Mouse (Mus musculus): Measurements from ENCODE around the gene Serbp1. TPM values are rescaled to one million over a fixed set of nuclear protein-coding genes. Genes with fewer than 3 reads are reported as not detected.

The Serbp1 gene
- polyA plus RNA-seq, 1 experiment: 378 TPM

GRCm38 (mm10) chr6:67229521-67229920 is 8.5 kb upstream of the Serbp1 start:
- Histone ChIP-seq H3K27ac (ENCODE audit: insufficient read depth, low read depth, low read length) (no peak overlapping the region), H3K4me1 (ENCODE audit: control insufficient read depth, insufficient read depth, low read length) (no peaks in the 10 kb centered on the region), H3K4me3 (ENCODE audit: insufficient read depth, low read length) (no peak overlapping the region)
- TF ChIP-seq CTCF (IDR thresholded peaks at IDR 0.05; ENCODE audit: low read depth, low read length) (no peak), POLR2A (IDR thresholded peaks at IDR 0.05; ENCODE audit: borderline replicate concordance, low read depth, low read length) (no peak)

- Histone ChIP-seq H3K4me3 (ENCODE audit: insufficient read depth, low read length) (no peak overlapping the region), H3K27ac (ENCODE audit: insufficient read depth, low read depth, low read length) (no peak overlapping the region), H3K4me1 (ENCODE audit: control insufficient read depth, insufficient read depth, low read length) (no peaks in the 10 kb centered on the region)
- no peak for TF ChIP-seq POLR2A (IDR thresholded peaks at IDR 0.05; ENCODE audit: borderline replicate concordance, low read depth, low read length)
These were observed 8.0 kb upstream of the Serbp1 start for GRCm38 (mm10) chr6:67229922-67230518.

GRCm38 (mm10) chr6:67230950-67231349 is 7.0 kb upstream of the Serbp1 start:
- Histone ChIP-seq H3K4me1 (ENCODE audit: control insufficient read depth, insufficient read depth, low read length) (no peaks in the 10 kb centered on the region), H3K27ac (ENCODE audit: insufficient read depth, low read depth, low read length) (no peak overlapping the region), H3K4me3 (ENCODE audit: insufficient read depth, low read length) (no peak overlapping the region)
- TF ChIP-seq CTCF (IDR thresholded peaks at IDR 0.05; ENCODE audit: low read depth, low read length): no peak
- TF ChIP-seq POLR2A (IDR thresholded peaks at IDR 0.05; ENCODE audit: borderline replicate concordance, low read depth, low read length): no peak

- TF ChIP-seq POLR2A (IDR thresholded peaks at IDR 0.05; ENCODE audit: borderline replicate concordance, low read depth, low read length): no peak
- no peak for TF ChIP-seq CTCF (IDR thresholded peaks at IDR 0.05; ENCODE audit: low read depth, low read length)
- Histone ChIP-seq H3K27ac (ENCODE audit: insufficient read depth, low read depth, low read length) (no peak overlapping the region), H3K4me3 (ENCODE audit: insufficient read depth, low read length) (no peak overlapping the region), H3K4me1 (ENCODE audit: control insufficient read depth, insufficient read depth, low read length) (no peaks in the 10 kb centered on the region)
These were observed 2.3 kb upstream of the Serbp1 start for GRCm38 (mm10) chr6:67235649-67236048.

GRCm38 (mm10) chr6:67236491-67237234 is 1.3 kb upstream of the Serbp1 start:
- H3K4me1 ChIP-seq (ENCODE audit: control insufficient read depth, insufficient read depth, low read length): no peaks in the 10 kb centered on the region
- TF ChIP-seq POLR2A (IDR thresholded peaks at IDR 0.05; ENCODE audit: borderline replicate concordance, low read depth, low read length) (no peak), CTCF (IDR thresholded peaks at IDR 0.05; ENCODE audit: low read depth, low read length) (no peak)
- no peak overlapping the region for H3K27ac ChIP-seq (ENCODE audit: insufficient read depth, low read depth, low read length)
- no peak overlapping the region for H3K4me3 ChIP-seq (ENCODE audit: insufficient read depth, low read length)

- Histone ChIP-seq H3K4me3 (ENCODE audit: insufficient read depth, low read length) (no peak overlapping the region), H3K27ac (ENCODE audit: insufficient read depth, low read depth, low read length) (no peak overlapping the region), H3K4me1 (ENCODE audit: control insufficient read depth, insufficient read depth, low read length) (no peaks in the 10 kb centered on the region)
- TF ChIP-seq POLR2A (IDR thresholded peaks at IDR 0.05; ENCODE audit: borderline replicate concordance, low read depth, low read length): no peak
- no peak for TF ChIP-seq CTCF (IDR thresholded peaks at IDR 0.05; ENCODE audit: low read depth, low read length)
These were observed 3.3 kb downstream of the Serbp1 start for GRCm38 (mm10) chr6:67241263-67241662.

GRCm38 (mm10) chr6:67243765-67244420 is 5.9 kb downstream of the Serbp1 start:
- H3K27ac ChIP-seq (ENCODE audit: insufficient read depth, low read depth, low read length): no peak overlapping the region

GRCm38 (mm10) chr6:67244451-67244850 is 6.5 kb downstream of the Serbp1 start:
- no peaks in the 10 kb centered on the region for H3K4me1 ChIP-seq (ENCODE audit: control insufficient read depth, insufficient read depth, low read length)
- TF ChIP-seq POLR2A (IDR thresholded peaks at IDR 0.05; ENCODE audit: borderline replicate concordance, low read depth, low read length) (no peak), CTCF (IDR thresholded peaks at IDR 0.05; ENCODE audit: low read depth, low read length) (no peak)
- no peak overlapping the region for H3K27ac ChIP-seq (ENCODE audit: insufficient read depth, low read depth, low read length)
- no peak overlapping the region for H3K4me3 ChIP-seq (ENCODE audit: insufficient read depth, low read length)

More at GRCm38 (mm10) chr6:67243765-67244420, 5.9 kb downstream of the Serbp1 start:
- no peak for TF ChIP-seq POLR2A (IDR thresholded peaks at IDR 0.05; ENCODE audit: borderline replicate concordance, low read depth, low read length)
- TF ChIP-seq CTCF (IDR thresholded peaks at IDR 0.05; ENCODE audit: low read depth, low read length): no peak
- H3K4me1 ChIP-seq (ENCODE audit: control insufficient read depth, insufficient read depth, low read length): no peaks in the 10 kb centered on the region
- no peak overlapping the region for H3K4me3 ChIP-seq (ENCODE audit: insufficient read depth, low read length)

- Histone ChIP-seq H3K4me3 (ENCODE audit: insufficient read depth, low read length) (no peak overlapping the region), H3K27ac (ENCODE audit: insufficient read depth, low read depth, low read length) (no peak overlapping the region), H3K4me1 (ENCODE audit: control insufficient read depth, insufficient read depth, low read length) (no peaks in the 10 kb centered on the region)
- TF ChIP-seq CTCF (IDR thresholded peaks at IDR 0.05; ENCODE audit: low read depth, low read length) (no peak), POLR2A (IDR thresholded peaks at IDR 0.05; ENCODE audit: borderline replicate concordance, low read depth, low read length) (no peak)
These were observed 13.1 kb downstream of the Serbp1 start for GRCm38 (mm10) chr6:67251095-67251494.

GRCm38 (mm10) chr6:67264935-67265334 is 27.0 kb downstream of the Serbp1 start:
- Histone ChIP-seq H3K27ac (ENCODE audit: insufficient read depth, low read depth, low read length) (no peak overlapping the region), H3K4me1 (ENCODE audit: control insufficient read depth, insufficient read depth, low read length) (no peaks in the 10 kb centered on the region), H3K4me3 (ENCODE audit: insufficient read depth, low read length) (no peak overlapping the region)
- TF ChIP-seq POLR2A (IDR thresholded peaks at IDR 0.05; ENCODE audit: borderline replicate concordance, low read depth, low read length) (no peak), CTCF (IDR thresholded peaks at IDR 0.05; ENCODE audit: low read depth, low read length) (no peak)

Measured in bone marrow macrophage, adult 2 months (primary cell).